In genomic region chr11:20646142-20646541, GRCm38 (mm10) we compare ENCODE assay signal across 17 mouse cellular contexts.
DNase-seq lines count a peak whose midpoint lies in the region; ATAC-seq and TF ChIP-seq lines count a peak whose summit lies in the region.
"Had no signal": no experiment of that assay in that cellular context is flagged by ENCODE, and none has a peak within 500 bp of the region (broad histone marks: within the 10 kb centered on the region; RNA-seq: fewer than 3 reads in every experiment).

No protein-coding gene starts in this region.

- peaks cover 29% of the 10 kb centered on the region for H3K36me3 ChIP-seq in heart, embryonic 13.5 days
- 0 out of 2 replicates have a peak, but pooled peaks cover 3% of the 10 kb centered on the region for H3K36me3 ChIP-seq in lung, postnatal 0 days (ENCODE audit: insufficient read depth, low read length)
- peaks cover 6% of the 10 kb centered on the region; the same call in 1 of the 2 replicates for H3K36me3 ChIP-seq in ES-E14 (ENCODE audit: control insufficient read depth, insufficient read depth, low read length, poor library complexity, severe bottlenecking)
- peaks cover 15% of the 10 kb centered on the region for H3K36me3 ChIP-seq in limb, embryonic 10.5 days

- TF ChIP-seq CTCF in lung, postnatal 0 days (IDR thresholded peaks at IDR 0.05) = no peak

- H3K4me2 ChIP-seq in heart, embryonic 13.5 days = no peak overlapping the region
- H3K4me2 ChIP-seq in lung, postnatal 0 days (replicated peaks; ENCODE audit: low read depth, low read length) = no peak overlapping the region
- H3K4me2 ChIP-seq: hindbrain, embryonic 13.5 days; intestine, embryonic 15.5 days had no signal

- intact Hi-C loops in heart, postnatal 10 days (cut with DNase I) = no loop called here

- H3K27ac ChIP-seq in heart, embryonic 13.5 days (replicated peaks) = no peak overlapping the region
- H3K27ac ChIP-seq in lung, postnatal 0 days (ENCODE audit: low read length) = no peak overlapping the region
- 0 out of 2 replicates have a peak overlapping the region, but pooled peaks have one; percentile 10 for H3K27ac ChIP-seq in ES-E14 (ENCODE audit: insufficient read depth, low read depth, low read length, poor library complexity, severe bottlenecking)
- peak overlapping the region; percentile 30; the same call in 1 of the 2 replicates for H3K27ac ChIP-seq in limb, embryonic 10.5 days
- H3K27ac ChIP-seq: hindbrain, embryonic 13.5 days; intestine, embryonic 15.5 days had no signal

- H3K27me3 ChIP-seq in heart, embryonic 13.5 days (replicated peaks) = no peaks in the 10 kb centered on the region
- H3K27me3 ChIP-seq in lung, postnatal 0 days (replicated peaks; ENCODE audit: insufficient read depth, low read length) = no peaks in the 10 kb centered on the region
- H3K27me3 ChIP-seq in limb, embryonic 10.5 days (ENCODE audit: low read depth, poor library complexity, severe bottlenecking) = no peaks in the 10 kb centered on the region
- H3K27me3 ChIP-seq: hindbrain, embryonic 13.5 days; intestine, embryonic 15.5 days had no signal

- ATAC-seq in heart, embryonic 13.5 days (ENCODE audit: extremely low read depth, insufficient number of reproducible peaks, low FRiP score, low TSS enrichment) = no peak
- ATAC-seq in lung, postnatal 0 days = peak; percentile 34; the same call in 1 of the 2 replicates
- ATAC-seq: intestine, embryonic 15.5 days had no signal

- in situ Hi-C loops in ES-E14 (cut with MboI; ENCODE audit: low sequenced_read_pairs in 2 of 2, unreplicated experiment in 2 of 2) = loop anchor here in 1 of 2 experiments (25.0 kb wide), 1 partner anchor 184 kb away; no protein-coding TSS in a partner anchor

- no peak for TF ChIP-seq EP300 in lung, postnatal 0 days (IDR thresholded peaks at IDR 0.05)

- H3K9me3 ChIP-seq in heart, embryonic 13.5 days = no peaks in the 10 kb centered on the region
- no peaks in the 10 kb centered on the region for H3K9me3 ChIP-seq in lung, postnatal 0 days (ENCODE audit: low read length)
- no peaks in the 10 kb centered on the region for H3K9me3 ChIP-seq in ES-E14 (ENCODE audit: control insufficient read depth, insufficient read depth, low read depth, low read length)
- H3K9me3 ChIP-seq in limb, embryonic 10.5 days (replicated peaks) = no peaks in the 10 kb centered on the region
- H3K9me3 ChIP-seq: hindbrain, embryonic 13.5 days; intestine, embryonic 15.5 days had no signal

- peaks cover 67% of the 10 kb centered on the region for H3K4me1 ChIP-seq in heart, embryonic 13.5 days
- H3K4me1 ChIP-seq in lung, postnatal 0 days (ENCODE audit: insufficient read depth, low read depth, low read length) = peaks cover 23% of the 10 kb centered on the region
- H3K4me1 ChIP-seq in ES-E14 (ENCODE audit: control insufficient read depth in 2 of 2, insufficient read depth in 2 of 2, low read length in 2 of 2, poor library complexity in 1 of 2) = peaks cover 16 to 34% of the 10 kb centered on the region in 2 experiments
- H3K4me1 ChIP-seq in limb, embryonic 10.5 days = peaks cover 82% of the 10 kb centered on the region

- H3K4me3 ChIP-seq in heart, embryonic 13.5 days = no peak overlapping the region
- no peak overlapping the region for H3K4me3 ChIP-seq in lung, postnatal 0 days (ENCODE audit: low read depth, low read length)
- no peak overlapping the region for H3K4me3 ChIP-seq in ES-E14 (ENCODE audit: insufficient read depth in 1 of 2, low read depth in 1 of 2, low read length in 2 of 2, poor library complexity in 1 of 2, severe bottlenecking in 1 of 2)
- H3K4me3 ChIP-seq in limb, embryonic 10.5 days = no peak overlapping the region
- H3K4me3 ChIP-seq: hindbrain, embryonic 13.5 days; intestine, embryonic 15.5 days had no signal

- DNase-seq in heart, postnatal 10 days = no peak
- DNase-seq in lung, postnatal 0 days (ENCODE audit: low spot score) = peak; percentile 46
- no peak for DNase-seq in lung, postnatal 14 days
- DNase-seq in ES-E14 (ENCODE audit: low read depth, low spot score) = no peak
- no peak for DNase-seq in limb, embryonic 10.5 days (ENCODE audit: low spot score)
- DNase-seq in retina, embryonic 14.5 days (ENCODE audit: low spot score) = no peak
- DNase-seq in ovary, postnatal 14 days (ENCODE audit: low spot score) = no peak
- DNase-seq: adrenal gland, postnatal 25 days; cerebellum, adult 18-20 months; cerebellum, postnatal 36 days; gastrocnemius, postnatal 25 days; kidney, postnatal 14 days; right cerebral cortex, postnatal 14 days; thymus, postnatal 4 days had no signal

- 0 out of 2 replicates have a peak overlapping the region, but pooled peaks have one; percentile 14 for H3K9ac ChIP-seq in heart, embryonic 13.5 days
- H3K9ac ChIP-seq in lung, postnatal 0 days (replicated peaks; ENCODE audit: low read depth) = no peak overlapping the region
- no peak overlapping the region for H3K9ac ChIP-seq in ES-E14 (ENCODE audit: insufficient read depth, low read depth, low read length, poor library complexity, severe bottlenecking)
- H3K9ac ChIP-seq: hindbrain, embryonic 13.5 days; intestine, embryonic 15.5 days had no signal

- 64% methylated on average over 6 of the region's 6 CpGs for whole genome bisulfite sequencing in heart, embryonic 13.5 days
- 54% methylated on average over 6 of the region's 6 CpGs for WGBS in lung, postnatal 0 days
- 72% methylated on average over 6 of the region's 6 CpGs for WGBS in limb, embryonic 10.5 days

TF ChIP-seq in ES-E14, 5 proteins besides CTCF, POLR2A, EP300 and RAD21:
- no peak for TF ChIP-seq HCFC1 (IDR thresholded peaks at IDR 0.05; ENCODE audit: borderline replicate concordance, insufficient read depth, low read length)

Comparison
In these comparisons a context has a peak if more than half of its experiments do, and no peak if none do; other contexts are left out.
1. H3K27ac ChIP-seq: peak in ES-E14 (single experiment) and limb, embryonic 10.5 days (single experiment); none in heart, embryonic 13.5 days (single experiment) and lung, postnatal 0 days (single experiment).